Mouse (Mus musculus) layer of hippocampus, adult 8-10 months (tissue): ENCODE data around the gene Zc3h14. TPM values are rescaled to one million over a fixed set of nuclear protein-coding genes. Genes with fewer than 3 reads are reported as not detected.

Experiments used
- DNase-seq, 2 experiments: peaks; one replicate each; pipeline ENCODE4 v3.0.0; 2022; ENCODE audit warnings: low spot score in 2 of 2
- total RNA-seq, 4 experiments: library from RNA; stranded (reverse); gene quantifications; 2 replicates each; pipeline ENCODE4 v1.2.4; 2022

Gene Zc3h14
- total RNA-seq, 4 experiments from 2014 or later = 96.6 to 114 (median 101) TPM

DNA sequence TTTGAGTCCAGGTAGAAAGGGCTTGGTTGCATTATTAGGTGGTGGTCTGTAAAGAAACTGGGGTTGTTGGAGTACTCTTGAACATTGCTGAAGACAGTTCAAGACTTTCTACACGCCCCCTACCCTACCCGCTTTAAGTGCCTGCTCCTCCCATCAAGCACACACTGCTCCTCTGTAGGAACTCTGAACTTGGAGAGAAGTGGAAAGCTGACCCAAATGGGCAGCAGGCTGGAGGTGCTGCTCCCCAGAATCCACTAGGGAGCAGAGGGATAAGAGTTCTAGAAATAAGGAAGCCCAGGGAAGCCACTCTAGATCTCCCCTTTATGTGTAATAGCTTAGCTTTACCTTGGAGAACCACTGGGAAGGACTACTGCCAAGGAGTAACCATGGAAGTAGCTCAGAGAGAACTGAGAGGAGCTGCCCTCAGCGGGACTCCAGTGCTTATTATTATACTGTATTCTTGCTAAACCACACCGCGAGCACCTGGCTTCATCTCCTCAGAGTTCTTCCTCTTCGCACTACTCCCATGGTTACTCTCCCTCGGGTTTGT is 8.9 kb upstream of the Zc3h14 start:
- no peak for DNase-seq

- no peak for DNase-seq
Observed at GRCm38 (mm10) chr12:98741011-98741501, 5.7 kb upstream of the Zc3h14 start.

- DNase-seq = no peak
Observed at GRCm38 (mm10) chr12:98745626-98746025, 1.1 kb upstream of the Zc3h14 start.

DNA sequence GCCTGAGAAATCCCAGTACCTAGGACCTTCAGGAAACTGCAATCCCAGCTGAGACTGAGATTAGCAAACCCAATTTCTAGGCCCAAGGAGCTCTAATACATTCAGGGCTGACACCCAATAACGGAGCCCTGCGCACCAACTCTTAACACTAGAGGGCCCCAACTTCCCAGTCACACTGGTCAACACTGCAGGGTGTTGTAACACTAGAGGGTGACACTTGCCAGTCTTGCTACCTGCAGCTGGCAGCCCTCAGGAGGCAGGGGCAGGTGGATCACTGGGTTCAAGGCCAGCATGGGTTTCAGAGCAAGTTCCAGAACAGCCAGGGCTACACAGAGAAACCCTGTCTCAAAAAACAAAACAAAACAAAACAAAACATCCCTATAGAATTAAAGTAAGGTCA is 633 bp upstream of the Zc3h14 start:
- no peak for DNase-seq

GRCm38 (mm10) chr12:98747380-98747753 is 603 bp downstream of the Zc3h14 start:
- DNase-seq = no peak

- DNase-seq = no peak
Observed at GRCm38 (mm10) chr12:98757636-98758035, 10.9 kb downstream of the Zc3h14 start.

- no peak for DNase-seq
Observed at GRCm38 (mm10) chr12:98759700-98760099, 12.9 kb downstream of the Zc3h14 start.

DNA sequence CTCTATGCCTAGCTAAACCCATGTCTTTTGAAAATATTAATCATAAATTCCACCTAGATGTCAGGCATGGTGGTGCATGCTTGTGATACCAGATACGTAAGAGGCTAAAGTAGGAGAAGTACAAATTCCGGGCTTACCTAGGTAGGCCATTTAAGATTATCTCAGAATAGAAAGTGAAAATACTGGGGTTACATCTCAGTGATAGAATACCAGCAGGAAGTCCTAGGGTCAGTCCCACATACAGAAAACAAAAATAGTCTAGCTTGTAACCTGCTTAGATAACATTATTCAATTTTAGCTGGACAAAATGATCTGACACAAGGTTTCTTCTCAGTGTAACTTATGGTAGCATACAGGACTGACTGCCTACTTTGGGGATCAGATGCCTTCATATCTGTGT is 19.5 kb downstream of the Zc3h14 start:
- no peak for DNase-seq

- no peak for DNase-seq
Observed at GRCm38 (mm10) chr12:98777509-98777908, 30.7 kb downstream of the Zc3h14 start.

DNA sequence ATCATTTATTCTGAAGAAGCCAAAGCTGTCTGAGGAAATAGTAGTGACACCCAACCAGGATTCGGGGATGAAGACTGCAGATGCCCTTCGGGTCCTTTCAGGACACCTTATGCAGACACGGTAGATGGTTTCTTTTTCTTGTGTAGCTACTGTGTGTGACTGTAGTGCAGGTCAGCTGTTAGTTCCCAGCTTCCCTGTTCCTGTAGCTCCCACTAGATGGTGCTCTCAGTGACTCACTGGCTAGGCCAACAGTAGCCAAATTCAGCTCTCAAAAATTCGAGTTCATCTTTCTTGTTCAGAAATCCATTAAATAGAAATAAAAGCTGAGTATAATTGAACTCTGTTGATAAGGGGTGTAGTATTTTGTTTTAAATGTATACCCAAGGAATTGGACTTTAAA is 32.4 kb downstream of the Zc3h14 start:
- DNase-seq = no peak

DNA sequence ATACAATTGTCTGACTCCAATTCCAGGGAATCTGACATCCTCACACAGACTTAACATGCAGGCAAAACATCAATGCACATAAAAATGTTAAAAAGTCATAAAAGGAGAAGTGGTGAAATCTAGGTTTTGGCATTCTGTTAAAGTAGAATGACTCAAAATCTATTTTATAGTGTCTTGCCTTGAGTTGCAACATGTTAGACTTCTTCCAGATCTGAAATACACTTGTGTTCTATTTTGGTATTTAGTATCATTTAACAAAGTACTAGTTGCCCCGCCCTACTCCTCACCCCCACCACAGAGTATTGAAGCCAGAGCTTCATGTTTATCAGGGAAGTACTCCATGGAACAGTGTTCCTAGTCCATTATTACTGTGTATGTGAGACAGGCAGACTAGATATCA is 37.5 kb downstream of the Zc3h14 start:
- DNase-seq = no peak

- DNase-seq = no peak
Observed at GRCm38 (mm10) chr12:98795731-98796318, 49.1 kb downstream of the Zc3h14 start.

DNA sequence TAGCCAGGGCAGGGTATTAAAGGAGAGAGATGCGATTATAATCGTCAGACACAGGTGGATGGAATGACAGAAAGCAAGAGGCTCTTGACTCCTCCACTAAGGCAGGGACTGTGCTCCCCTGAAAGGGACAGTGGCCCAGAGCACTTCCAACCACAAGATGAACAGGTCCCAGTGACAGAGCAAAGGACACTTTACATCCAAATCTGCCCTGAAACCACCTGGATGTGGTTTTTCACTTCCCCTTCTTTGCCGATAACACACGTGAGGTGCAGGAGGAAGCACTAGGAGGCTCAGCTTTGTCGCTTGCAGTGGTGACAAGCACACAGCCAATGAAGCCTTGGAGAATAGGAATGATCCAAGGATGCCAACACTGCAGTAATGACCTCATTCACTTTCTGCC is 53.6 kb downstream of the Zc3h14 start:
- DNase-seq = no peak

DNA sequence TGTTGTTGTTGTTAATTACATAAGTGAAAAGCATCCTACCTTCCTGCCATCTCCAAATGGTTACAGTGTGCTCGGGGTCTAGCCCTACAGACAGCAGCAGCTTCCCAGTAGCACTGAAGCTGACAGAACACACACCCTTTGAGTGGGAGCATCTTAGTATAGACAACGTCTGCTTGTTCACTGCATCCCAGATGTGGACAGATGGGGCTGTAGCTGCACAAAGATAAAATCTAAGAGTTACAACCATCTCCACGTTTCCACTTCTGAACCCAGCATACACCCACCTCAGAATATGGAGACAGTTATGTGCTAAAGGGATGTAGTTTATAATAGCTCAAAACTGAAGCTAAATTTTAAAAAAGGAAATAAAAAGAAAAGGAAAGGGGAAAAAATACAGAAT is 55.5 kb downstream of the Zc3h14 start:
- no peak for DNase-seq

GRCm38 (mm10) chr12:98804078-98804748 is 57.4 kb downstream of the Zc3h14 start:
- DNase-seq = no peak

DNA sequence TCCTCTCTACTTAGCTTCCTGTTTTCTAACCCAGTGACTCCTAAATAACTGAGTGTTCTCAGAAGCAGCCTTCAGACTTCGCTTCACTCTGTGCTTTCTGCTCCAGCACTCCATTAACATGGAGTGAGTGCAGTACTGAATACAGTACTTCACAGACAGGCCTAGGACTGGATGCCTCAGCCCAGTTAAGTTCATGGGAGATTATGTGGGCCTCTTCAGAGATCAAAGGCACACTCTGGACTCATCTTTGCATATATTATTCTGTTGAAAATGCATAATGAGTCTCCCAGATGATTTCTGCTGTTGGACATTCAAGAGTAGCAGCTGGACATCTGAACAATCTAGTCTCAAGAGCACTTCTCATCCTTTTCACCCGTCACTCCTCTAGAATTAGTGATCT is 74.0 kb downstream of the Zc3h14 start:
- DNase-seq = no peak

DNA sequence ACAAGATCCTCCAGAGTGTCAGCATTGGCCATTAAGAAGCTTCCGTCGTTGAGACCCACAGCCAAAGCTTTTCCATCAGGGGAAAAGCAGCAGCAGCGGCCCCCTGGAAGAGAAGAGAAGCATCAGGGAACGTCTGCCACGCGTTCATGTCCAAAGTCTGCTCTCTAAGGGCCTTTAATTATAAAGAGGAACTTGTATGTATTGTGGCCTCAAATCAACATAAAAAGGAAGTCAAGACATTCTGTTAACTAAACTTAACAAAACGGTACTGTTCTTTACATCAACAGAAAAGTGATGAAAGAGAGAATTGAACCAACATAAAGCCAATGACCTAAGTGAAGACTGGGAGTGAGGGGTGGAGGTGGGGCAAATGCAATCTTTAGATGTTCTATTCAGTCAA is 84.4 kb downstream of the Zc3h14 start:
- no peak for DNase-seq

DNA sequence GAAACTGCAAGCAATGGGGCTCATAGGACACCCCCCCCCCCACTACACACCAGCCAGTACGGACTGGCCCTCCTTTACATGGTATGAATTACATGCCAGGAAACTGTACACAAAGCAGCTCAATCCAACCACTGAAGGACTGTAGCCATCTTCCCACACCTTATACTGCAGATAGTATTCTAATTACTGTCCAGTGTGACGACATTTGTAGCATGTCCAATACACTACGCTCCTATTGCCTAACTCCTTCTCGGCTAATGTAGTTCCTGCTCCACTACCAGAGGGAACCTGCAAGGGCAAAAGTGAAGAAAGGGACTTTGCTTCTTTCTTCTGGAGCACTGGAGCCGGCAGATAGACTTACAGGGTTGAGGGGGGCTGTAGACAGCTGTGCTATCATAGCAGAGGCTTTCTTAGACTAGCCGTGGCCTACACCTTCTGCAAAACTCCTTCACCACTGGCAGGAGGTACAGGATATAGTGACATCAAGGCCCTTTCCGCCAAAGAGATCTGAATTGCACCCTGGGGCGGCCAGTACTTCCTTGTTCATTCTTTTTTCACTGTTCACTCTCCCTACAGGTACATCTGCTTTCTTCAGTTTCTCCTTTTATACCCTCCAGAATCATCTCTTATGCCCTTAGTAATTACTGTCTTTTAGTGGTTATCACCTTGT is 86.3 kb downstream of the Zc3h14 start:
- no peak for DNase-seq

DNA sequence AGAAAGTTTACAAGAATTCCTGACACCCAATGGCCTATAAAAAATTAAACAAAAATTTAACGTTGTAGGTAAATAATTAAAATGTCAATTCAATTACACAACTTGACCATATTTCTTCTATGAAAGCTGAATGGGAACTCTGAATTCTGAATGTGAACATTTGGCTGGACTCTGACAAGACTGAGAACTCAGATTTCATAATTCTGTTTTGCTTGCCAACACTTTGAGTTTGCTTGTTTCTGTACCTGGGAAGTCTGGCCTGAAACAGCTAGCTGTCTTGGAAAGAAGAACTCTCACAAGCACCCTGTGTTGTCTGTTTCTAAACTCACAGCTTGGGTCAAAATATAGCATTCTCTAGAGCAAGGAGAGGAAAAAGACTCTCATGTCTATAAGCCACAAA is 87.1 kb downstream of the Zc3h14 start:
- DNase-seq = no peak

DNA sequence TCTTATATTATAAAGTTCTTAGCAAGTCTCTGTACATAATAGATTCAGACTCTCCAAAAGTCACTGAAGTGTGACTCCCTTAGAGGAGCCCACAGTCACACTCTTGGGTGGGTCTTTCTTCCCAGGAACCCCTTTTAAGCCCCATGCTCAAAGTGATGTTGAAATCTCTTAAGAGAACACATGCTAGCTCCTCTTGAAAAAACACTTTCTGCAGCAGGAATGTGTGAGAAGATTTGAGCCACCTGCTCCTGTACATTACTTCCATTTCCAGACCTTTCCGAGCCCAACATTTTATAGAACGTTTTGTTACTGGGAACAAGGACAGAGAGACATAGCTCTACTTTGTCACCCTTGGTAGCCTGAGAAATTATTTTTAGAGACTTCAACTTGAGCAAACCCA is 88.1 kb downstream of the Zc3h14 start:
- no peak for DNase-seq

DNA sequence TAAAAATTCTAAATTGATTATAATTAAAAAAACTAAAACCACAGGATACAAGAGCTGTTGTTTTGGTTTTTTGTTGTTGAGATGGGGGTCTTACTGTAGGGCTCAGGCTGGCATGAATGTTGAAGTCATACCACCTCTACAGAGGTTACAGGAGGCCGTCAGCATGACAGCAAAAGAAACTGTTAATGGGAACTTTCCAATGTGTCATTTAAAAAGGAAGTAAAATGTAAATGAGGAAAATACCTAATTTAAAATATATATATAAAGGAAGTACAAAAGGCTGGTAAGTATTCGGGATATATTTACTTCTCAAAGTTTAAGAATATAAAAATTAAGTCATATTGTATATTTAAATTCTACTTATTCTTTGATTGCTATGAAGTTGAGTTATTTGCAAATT is 88.7 kb downstream of the Zc3h14 start:
- no peak for DNase-seq
